ENCODE assay signal across 8 mouse cellular contexts in the genomic region with DNA sequence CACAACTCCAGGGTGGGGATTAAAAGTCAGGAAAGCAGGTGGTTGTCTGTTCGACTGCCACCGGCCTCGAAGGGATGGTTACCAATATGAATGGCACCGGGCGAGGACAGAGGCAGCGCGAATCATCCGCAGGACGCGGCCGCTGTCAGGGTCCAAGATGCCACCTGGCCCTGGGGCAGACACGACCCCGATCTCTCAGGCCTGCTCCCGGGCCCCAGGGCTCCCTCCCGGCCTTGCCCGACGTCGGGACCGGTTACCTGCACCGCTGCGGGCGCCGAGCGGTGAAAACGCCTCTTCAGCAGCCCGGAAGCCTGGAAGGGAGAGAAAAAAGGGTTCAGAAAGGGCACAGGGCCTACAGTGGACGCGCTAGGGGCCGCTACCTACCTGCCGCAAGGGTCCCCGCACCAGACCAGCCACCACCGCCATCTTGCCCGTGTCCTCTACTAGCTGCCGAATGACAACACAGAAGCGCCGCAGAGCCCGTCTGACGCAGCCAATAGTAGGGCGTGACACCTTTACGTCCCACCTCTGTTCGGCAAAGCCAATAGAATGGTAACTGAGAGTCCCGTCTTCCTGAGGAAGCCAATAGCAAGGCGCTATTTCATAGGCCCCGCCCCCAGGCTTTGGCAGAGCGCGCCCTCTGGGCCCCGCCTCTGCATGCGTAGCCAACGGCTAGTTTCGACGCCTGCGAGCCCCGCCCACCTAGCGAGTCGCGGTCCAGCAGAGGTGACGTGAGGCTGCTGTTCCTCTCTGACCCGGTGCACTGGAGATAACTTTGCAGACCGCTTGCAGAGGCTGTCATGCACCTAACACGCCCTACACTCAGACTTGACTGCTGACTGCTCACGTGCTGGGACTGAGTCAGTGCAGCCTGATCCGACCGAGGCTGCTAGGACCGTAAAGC. TPM values are rescaled to one million over a fixed set of nuclear protein-coding genes. Genes with fewer than 3 reads are reported as not detected.
DNase-seq lines count a peak whose midpoint lies in the region; ATAC-seq and TF ChIP-seq lines count a peak whose summit lies in the region.

Gene Pdhb (minus strand): TSS at position 519 of the 904 bp plus-strand sequence.

- ATAC-seq in embryonic facial prominence, embryonic 13.5 days (ENCODE audit: insufficient number of reproducible peaks, insufficient read depth, low FRiP score, low TSS enrichment, low read depth), result peak; percentile 100
- peak; percentile 100 for ATAC-seq in limb, embryonic 12.5 days (ENCODE audit: insufficient number of reproducible peaks, insufficient read depth, low FRiP score, low TSS enrichment, low read depth)
- ATAC-seq in midbrain, embryonic 15.5 days (replicated peaks), result peak; percentile 99

- peak within 1 kb of the TSS; percentile 96 for H3K9ac ChIP-seq in embryonic facial prominence, embryonic 13.5 days
- peak within 1 kb of the TSS; percentile 90 for H3K9ac ChIP-seq in limb, embryonic 12.5 days (replicated peaks)
- H3K9ac ChIP-seq in midbrain, embryonic 15.5 days, result peak within 1 kb of the TSS; percentile 79

- WGBS in embryonic facial prominence, embryonic 13.5 days, result under 1% methylated on average over 64 of the region's 64 CpGs
- under 1% methylated on average over 63 of the region's 64 CpGs for WGBS in kidney, adult 2 months
- WGBS in limb, embryonic 12.5 days, result under 1% methylated on average over 64 of the region's 64 CpGs
- under 1% methylated on average over 64 of the region's 64 CpGs for WGBS in midbrain, embryonic 15.5 days
- under 1% methylated on average over 64 of the region's 64 CpGs for WGBS in spleen, adult 2 months

- H3K4me2 ChIP-seq in embryonic facial prominence, embryonic 13.5 days, result peak within 1 kb of the TSS; percentile 82
- H3K4me2 ChIP-seq in limb, embryonic 12.5 days, result peak within 1 kb of the TSS; percentile 79
- H3K4me2 ChIP-seq in midbrain, embryonic 15.5 days, result peak within 1 kb of the TSS; percentile 88

- DNase-seq in 3134 (ENCODE audit: extremely low read depth, insufficient read length, low spot score), result peak; percentile 99
- DNase-seq in adrenal gland, postnatal 36 days, result peak; percentile 99 to 100
- DNase-seq in heart, adult 18-20 months, result peak; percentile 99 to 100
- DNase-seq in kidney, adult 2 months, result peak; percentile 100
- peak; percentile 99 for DNase-seq in spleen, adult 2 months (ENCODE audit: low read depth in 1 of 2, low spot score in 2 of 2)

- peaks cover 10% of the 10 kb centered on the region for H3K4me1 ChIP-seq in embryonic facial prominence, embryonic 13.5 days
- H3K4me1 ChIP-seq in kidney, adult 2 months (ENCODE audit: control insufficient read depth, insufficient read depth, low read length), result peaks cover 8% of the 10 kb centered on the region; the same call in 1 of the 2 replicates
- H3K4me1 ChIP-seq in limb, embryonic 12.5 days (replicated peaks), result peaks cover 7% of the 10 kb centered on the region
- peaks cover 8% of the 10 kb centered on the region for H3K4me1 ChIP-seq in midbrain, embryonic 15.5 days
- no peaks in the 10 kb centered on the region for H3K4me1 ChIP-seq in spleen, adult 2 months (ENCODE audit: control insufficient read depth, insufficient read depth, insufficient read length)

- peak; percentile 84 for TF ChIP-seq POLR2A in kidney, adult 2 months (IDR thresholded peaks at IDR 0.05; ENCODE audit: low read depth, low read length)
- TF ChIP-seq POLR2A in spleen, adult 2 months (IDR thresholded peaks at IDR 0.05; ENCODE audit: low read depth, low read length), result peak; percentile 45

- H3K27me3 ChIP-seq in embryonic facial prominence, embryonic 13.5 days, result no peaks in the 10 kb centered on the region
- no peaks in the 10 kb centered on the region for H3K27me3 ChIP-seq in kidney, adult 2 months (replicated peaks; ENCODE audit: control insufficient read depth, insufficient read depth, low read length)
- no peaks in the 10 kb centered on the region for H3K27me3 ChIP-seq in limb, embryonic 12.5 days
- no peaks in the 10 kb centered on the region for H3K27me3 ChIP-seq in midbrain, embryonic 15.5 days (replicated peaks)
- H3K27me3 ChIP-seq in spleen, adult 2 months (ENCODE audit: control insufficient read depth, insufficient read depth, low read length), result no peaks in the 10 kb centered on the region

- peak within 1 kb of the TSS; percentile 96 for H3K4me3 ChIP-seq in embryonic facial prominence, embryonic 13.5 days
- peak within 1 kb of the TSS; percentile 85 for H3K4me3 ChIP-seq in kidney, adult 2 months (ENCODE audit: insufficient read depth, low read depth, low read length)
- peak within 1 kb of the TSS; percentile 94 for H3K4me3 ChIP-seq in limb, embryonic 12.5 days (replicated peaks)
- peak within 1 kb of the TSS; percentile 67 for H3K4me3 ChIP-seq in midbrain, embryonic 15.5 days
- peak within 1 kb of the TSS; percentile 70 for H3K4me3 ChIP-seq in spleen, adult 2 months (ENCODE audit: extremely low read depth, insufficient read depth, insufficient read length)

- H3K36me3 ChIP-seq in embryonic facial prominence, embryonic 13.5 days, result peaks cover 32% of the 10 kb centered on the region
- no peaks in the 10 kb centered on the region for H3K36me3 ChIP-seq in kidney, adult 2 months (ENCODE audit: control insufficient read depth, insufficient read depth, low read length)
- peaks cover 34% of the 10 kb centered on the region for H3K36me3 ChIP-seq in limb, embryonic 12.5 days
- H3K36me3 ChIP-seq in midbrain, embryonic 15.5 days (replicated peaks), result peaks cover 21% of the 10 kb centered on the region
- H3K36me3 ChIP-seq in spleen, adult 2 months (ENCODE audit: control insufficient read depth, insufficient read depth, low read length), result peaks cover 9% of the 10 kb centered on the region

- H3K9me3 ChIP-seq in embryonic facial prominence, embryonic 13.5 days, result no peaks in the 10 kb centered on the region
- H3K9me3 ChIP-seq in limb, embryonic 12.5 days, result no peaks in the 10 kb centered on the region
- H3K9me3 ChIP-seq in midbrain, embryonic 15.5 days, result no peaks in the 10 kb centered on the region

- TF ChIP-seq CTCF in kidney, adult 2 months (conservative IDR thresholded peaks at IDR 0.05; ENCODE audit: insufficient read depth, insufficient read length, low read depth, low read length), result no peak
- TF ChIP-seq CTCF in spleen, adult 2 months (IDR thresholded peaks at IDR 0.05; ENCODE audit: extremely low read depth, insufficient read depth, insufficient read length, insufficient replicate concordance), result no peak

- H3K27ac ChIP-seq in embryonic facial prominence, embryonic 13.5 days, result peak within 1 kb of the TSS; percentile 79
- H3K27ac ChIP-seq in kidney, adult 2 months (ENCODE audit: insufficient read depth, low read depth, low read length), result peak within 1 kb of the TSS; percentile 93
- H3K27ac ChIP-seq in limb, embryonic 12.5 days, result peak within 1 kb of the TSS; percentile 86
- H3K27ac ChIP-seq in midbrain, embryonic 15.5 days, result peak within 1 kb of the TSS; percentile 85
- peak within 1 kb of the TSS; percentile 69 for H3K27ac ChIP-seq in spleen, adult 2 months (ENCODE audit: insufficient read depth, low read length)

RNA-seq across cellular contexts. Expression of gene Pdhb, which starts in this region (rescaled TPM):
- 100 to 1,000 TPM; 349 to 451 TPM for total RNA-seq in adrenal gland, postnatal 36 days (2021)
- polyA plus RNA-seq in embryonic facial prominence, embryonic 13.5 days (2015; fragmentation: Nextera tagmentation; extraction: Ambion mirVana), result 203 TPM in 2 replicates
- 100 to 1,000 TPM; 840 to 892 TPM for total RNA-seq in heart, adult 18-20 months (2021)
- polyA plus RNA-seq in kidney, adult 2 months (2012; rRNA removed), result 100 and 134 TPM in 2 replicates
- 200 TPM in 2 replicates for polyA plus RNA-seq in limb, embryonic 12.5 days (2016; fragmentation: Nextera tagmentation; extraction: Ambion mirVana)
- polyA plus RNA-seq in midbrain, embryonic 15.5 days (2015; fragmentation: Nextera tagmentation; extraction: Ambion mirVana), result 245 TPM in 2 replicates
- polyA plus RNA-seq in spleen, adult 2 months (2012; rRNA removed), result 21.1 and 21.9 TPM in 2 replicates

Comparison
In these comparisons a context has a peak if more than half of its experiments do, and no peak if none do; other contexts are left out.
1. Peak in every context shown above with its lines: DNase-seq, ATAC-seq, H3K4me3 ChIP-seq and H3K27ac ChIP-seq.